Mouse (Mus musculus) MEL (cell line): Measurements from ENCODE around the gene Dhrs11. TPM values are rescaled to one million over a fixed set of nuclear protein-coding genes. Genes with fewer than 3 reads are reported as not detected.

Source experiments
- DNase-seq: peaks from one replicate; pipeline ENCODE4 v3.0.0; 2011; ENCODE audit warnings: low read depth, low spot score
- H3K27ac ChIP-seq: 2 replicates; pipeline ENCODE4 v1.5.1; 2012; ENCODE audit warnings: low read depth, mild to moderate bottlenecking, control low read depth, low read length, moderate library complexity; ENCODE audit not compliant: control insufficient read depth
- H3K27me3 ChIP-seq, 2 experiments: fragments of 150-350 bp in 1 of 2; sonication (generic) in 1 of 2; 2 replicates each; pipeline ENCODE4 v1.6.1; 2012; ENCODE audit warnings: low read length in 2 of 2, mild to moderate bottlenecking in 2 of 2, improper control_type of control experiment in 1 of 2, moderate library complexity in 1 of 2; ENCODE audit not compliant: insufficient read depth in 2 of 2, control insufficient read depth in 1 of 2
- H3K36me3 ChIP-seq, 2 experiments: 2 replicates each; pipeline ENCODE4 v1.6.1; 2012 to 2014; ENCODE audit warnings: low read length in 2 of 2, improper control_type of control experiment in 1 of 2, inconsistent platforms in 1 of 2, mild to moderate bottlenecking in 1 of 2; ENCODE audit not compliant: insufficient read depth in 2 of 2, control insufficient read depth in 1 of 2
- H3K4me1 ChIP-seq, 2 experiments: fragments of 150-350 bp in 1 of 2; sonication (generic) in 1 of 2; 2 replicates each; pipeline ENCODE4 v1.6.1; 2012; ENCODE audit warnings: low read length in 2 of 2, improper control_type of control experiment in 1 of 2, mild to moderate bottlenecking in 1 of 2; ENCODE audit not compliant: insufficient read depth in 2 of 2, control insufficient read depth in 1 of 2
- H3K4me3 ChIP-seq, 2 experiments: fragments of 150-350 bp in 1 of 2; sonication (generic) in 1 of 2; 2 replicates each; pipeline ENCODE4 v1.5.1; 2012; ENCODE audit warnings: low read depth in 2 of 2, low read length in 2 of 2, mild to moderate bottlenecking in 2 of 2, moderate library complexity in 2 of 2, control low read depth in 1 of 2, improper control_type of control experiment in 1 of 2; ENCODE audit not compliant: control insufficient read depth in 1 of 2, insufficient read depth in 1 of 2
- H3K79me2 ChIP-seq: 2 replicates; pipeline ENCODE4 v1.6.1; 2012; ENCODE audit warnings: mild to moderate bottlenecking, low read length, moderate library complexity; ENCODE audit not compliant: control insufficient read depth, poor library complexity, insufficient read depth
- H3K9ac ChIP-seq: 2 replicates; pipeline ENCODE4 v1.6.1; 2012; ENCODE audit warnings: low read depth, mild to moderate bottlenecking, control low read depth, low read length, moderate library complexity; ENCODE audit not compliant: control insufficient read depth, poor library complexity, severe bottlenecking
- H3K9me3 ChIP-seq: fragments of 150-350 bp; sonication (generic); replicated peaks from 2 replicates; pipeline ENCODE4 v1.6.1; 2012; ENCODE audit warnings: mild to moderate bottlenecking, low read length, improper control_type of control experiment, moderate library complexity; ENCODE audit not compliant: insufficient read depth
- BHLHE40 ChIP-seq: IDR thresholded peaks from 2 replicates; pipeline ENCODE4 v1.6.1; 2012; ENCODE audit warnings: low read depth, mild to moderate bottlenecking, inconsistent platforms, low read length, improper control_type of control experiment, borderline replicate concordance
- CHD2 ChIP-seq: IDR thresholded peaks from 2 replicates; pipeline ENCODE4 v1.6.1; 2011; ENCODE audit warnings: low read length, improper control_type of control experiment
- CTCF ChIP-seq, 3 experiments: IDR thresholded peaks in 2 of 3; conservative IDR thresholded peaks in 1 of 3; 2 replicates each; pipeline ENCODE4 v1.5.1; 2011 to 2012; ENCODE audit warnings: low read length in 3 of 3, low read depth in 2 of 3, mild to moderate bottlenecking in 2 of 3, improper control_type of control experiment in 1 of 3, inconsistent platforms in 1 of 3, mixed read lengths in 1 of 3, moderate library complexity in 1 of 3; ENCODE audit not compliant: control insufficient read depth in 1 of 3, insufficient read depth in 1 of 3, poor library complexity in 1 of 3, severe bottlenecking in 1 of 3
- ELF1 ChIP-seq: IDR thresholded peaks from 2 replicates; pipeline ENCODE4 v1.6.1; 2014; ENCODE audit warnings: low read depth, mild to moderate bottlenecking, inconsistent platforms, low read length, improper control_type of control experiment, moderate library complexity
- EP300 ChIP-seq, 2 experiments: IDR thresholded peaks; 2 replicates each; pipeline ENCODE4 v1.6.1; 2011; ENCODE audit warnings: improper control_type of control experiment in 2 of 2, low read length in 2 of 2, low read depth in 1 of 2, mild to moderate bottlenecking in 1 of 2
- ETS1 ChIP-seq: IDR thresholded peaks from 2 replicates; pipeline ENCODE4 v1.6.1; 2012; ENCODE audit warnings: low read depth, mild to moderate bottlenecking, inconsistent platforms, low read length, improper control_type of control experiment, moderate library complexity
- GATA1 ChIP-seq: IDR thresholded peaks from 2 replicates; pipeline ENCODE4 v1.6.1; 2011; ENCODE audit warnings: low read depth, low read length, improper control_type of control experiment
- HCFC1 ChIP-seq: IDR thresholded peaks from 2 replicates; pipeline ENCODE4 v1.6.1; 2012; ENCODE audit warnings: low read depth, mild to moderate bottlenecking, inconsistent platforms, low read length, improper control_type of control experiment, moderate library complexity
- JUND ChIP-seq: IDR thresholded peaks from 2 replicates; pipeline ENCODE4 v1.6.1; 2011; ENCODE audit warnings: low read depth, mild to moderate bottlenecking, improper control_type of control experiment, low read length
- KAT2A ChIP-seq: conservative IDR thresholded peaks from 2 replicates; pipeline ENCODE4 v1.6.1; 2012; ENCODE audit warnings: low read depth, low read length, improper control_type of control experiment, inconsistent platforms
- MAX ChIP-seq: IDR thresholded peaks from 2 replicates; pipeline ENCODE4 v1.6.1; 2011; ENCODE audit warnings: low read length, improper control_type of control experiment
- MAZ ChIP-seq: IDR thresholded peaks from 2 replicates; pipeline ENCODE4 v1.6.1; 2012; ENCODE audit warnings: low read depth, mild to moderate bottlenecking, inconsistent platforms, low read length, improper control_type of control experiment
- MEF2A ChIP-seq: IDR thresholded peaks from 2 replicates; pipeline ENCODE4 v1.6.1; 2014; ENCODE audit warnings: low read depth, mild to moderate bottlenecking, inconsistent platforms, low read length, improper control_type of control experiment; ENCODE audit not compliant: poor library complexity, insufficient replicate concordance, severe bottlenecking; ENCODE audit errors: extremely low read depth
- MXI1 ChIP-seq: IDR thresholded peaks from 2 replicates; pipeline ENCODE4 v1.6.1; 2011; ENCODE audit warnings: mild to moderate bottlenecking, low read depth, low read length, improper control_type of control experiment
- MYB ChIP-seq: IDR thresholded peaks from 2 replicates; pipeline ENCODE4 v1.6.1; 2011; ENCODE audit warnings: mild to moderate bottlenecking, low read depth, low read length, improper control_type of control experiment
- MYC ChIP-seq: IDR thresholded peaks from 2 replicates; pipeline ENCODE4 v1.6.1; 2011; ENCODE audit warnings: low read depth, mild to moderate bottlenecking, low read length, improper control_type of control experiment, moderate library complexity
- NELFE ChIP-seq: IDR thresholded peaks from 2 replicates; pipeline ENCODE4 v1.6.1; 2011; ENCODE audit warnings: low read depth, low read length, improper control_type of control experiment
- NRF1 ChIP-seq: IDR thresholded peaks from 2 replicates; pipeline ENCODE4 v1.6.1; 2014; ENCODE audit warnings: low read depth, mild to moderate bottlenecking, inconsistent platforms, low read length, improper control_type of control experiment, moderate library complexity; ENCODE audit not compliant: poor library complexity, insufficient read depth, severe bottlenecking
- POLR2A ChIP-seq, 2 experiments: IDR thresholded peaks; 2 replicates each; pipeline ENCODE4 v1.6.1; 2011 to 2012; ENCODE audit warnings: low read length in 2 of 2, mild to moderate bottlenecking in 2 of 2, control low read depth in 1 of 2, improper control_type of control experiment in 1 of 2, low read depth in 1 of 2, moderate library complexity in 1 of 2; ENCODE audit not compliant: control insufficient read depth in 1 of 2, insufficient read depth in 1 of 2, poor library complexity in 1 of 2
- POLR2AphosphoS2 ChIP-seq: IDR thresholded peaks from 2 replicates; pipeline ENCODE4 v1.6.1; 2011; ENCODE audit warnings: low read length, improper control_type of control experiment
- POLR2AphosphoS5 ChIP-seq: IDR thresholded peaks from 2 replicates; pipeline ENCODE4 v1.6.1; 2012; ENCODE audit warnings: low read depth, borderline replicate concordance, mild to moderate bottlenecking, inconsistent platforms, low read length, moderate library complexity, mixed read lengths
- RAD21 ChIP-seq: IDR thresholded peaks from 2 replicates; pipeline ENCODE4 v1.6.1; 2011; ENCODE audit warnings: mild to moderate bottlenecking, low read depth, low read length, improper control_type of control experiment
- RCOR1 ChIP-seq: IDR thresholded peaks from 2 replicates; pipeline ENCODE4 v1.6.1; 2012; ENCODE audit warnings: low read depth, mild to moderate bottlenecking, inconsistent platforms, low read length, improper control_type of control experiment
- SIN3A ChIP-seq: IDR thresholded peaks from 2 replicates; pipeline ENCODE4 v1.6.1; 2012; ENCODE audit warnings: low read length, improper control_type of control experiment, inconsistent platforms
- SMC3 ChIP-seq: IDR thresholded peaks from 2 replicates; pipeline ENCODE4 v1.6.1; 2011; ENCODE audit warnings: low read depth, low read length, improper control_type of control experiment
- TAL1 ChIP-seq: IDR thresholded peaks from 2 replicates; pipeline ENCODE4 v1.6.1; 2012; ENCODE audit warnings: mild to moderate bottlenecking, inconsistent platforms, low read length, moderate library complexity, mixed read lengths
- TBP ChIP-seq: IDR thresholded peaks from 2 replicates; pipeline ENCODE4 v1.8.0; 2011; ENCODE audit warnings: low read depth, low read length, improper control_type of control experiment
- TCF12 ChIP-seq: IDR thresholded peaks from 2 replicates; pipeline ENCODE4 v1.6.1; 2014; ENCODE audit warnings: low read depth, mild to moderate bottlenecking, inconsistent platforms, low read length, improper control_type of control experiment, moderate library complexity
- UBTF ChIP-seq: IDR thresholded peaks from 2 replicates; pipeline ENCODE4 v1.6.1; 2012; ENCODE audit warnings: low read depth, mild to moderate bottlenecking, inconsistent platforms, low read length, improper control_type of control experiment, moderate library complexity, borderline replicate concordance; ENCODE audit not compliant: insufficient read depth
- USF1 ChIP-seq: IDR thresholded peaks from 2 replicates; pipeline ENCODE4 v1.6.1; 2014; ENCODE audit warnings: low read depth, mild to moderate bottlenecking, inconsistent platforms, low read length, improper control_type of control experiment, moderate library complexity
- USF2 ChIP-seq, 2 experiments: IDR thresholded peaks; 2 replicates each; pipeline ENCODE4 v1.6.1; 2011 to 2012; ENCODE audit warnings: improper control_type of control experiment in 2 of 2, low read length in 2 of 2, borderline replicate concordance in 1 of 2, inconsistent platforms in 1 of 2, low read depth in 1 of 2, mild to moderate bottlenecking in 1 of 2; ENCODE audit not compliant: insufficient read depth in 1 of 2
- ZKSCAN1 ChIP-seq: IDR thresholded peaks from 2 replicates; pipeline ENCODE4 v1.6.1; 2012; ENCODE audit warnings: low read depth, mild to moderate bottlenecking, inconsistent platforms, low read length, improper control_type of control experiment, moderate library complexity
- ZMIZ1 ChIP-seq: IDR thresholded peaks from 2 replicates; pipeline ENCODE4 v1.6.1; 2012; ENCODE audit warnings: low read depth, mild to moderate bottlenecking, inconsistent platforms, low read length, improper control_type of control experiment, moderate library complexity
- ZNF384 ChIP-seq: IDR thresholded peaks from 2 replicates; pipeline ENCODE4 v1.6.1; 2012; ENCODE audit warnings: low read depth, mild to moderate bottlenecking, inconsistent platforms, low read length, improper control_type of control experiment
- polyA plus RNA-seq, 2 experiments: library from polyadenylated mRNA; stranded (reverse) in 1 of 2; unstranded in 1 of 2; fragments of >175 nt in 1 of 2; fragments of >200 nt in 1 of 2; gene quantifications; 2 replicates each; pipeline versions ENCODE4 v1.2.1 to v1.2.4; 2012; ENCODE audit warnings: low replicate concordance in 2 of 2, low read depth in 1 of 2; ENCODE audit not compliant: insufficient read length in 2 of 2, insufficient read depth in 1 of 2, missing spikeins in 1 of 2
- total RNA-seq: library from RNA; depleted of rRNA; stranded (reverse); fragments of 300-350 nt; gene quantifications from 2 replicates; pipeline ENCODE4 v1.2.3, GENCODE M21; 2012; rRNA removed

Gene Dhrs11
- total RNA-seq (29.4 and 36.6 TPM in 2 replicates), polyA plus RNA-seq (10 to 100 TPM in 1 of 2 experiments, not detected in 1; 37.7 TPM)

DNA sequence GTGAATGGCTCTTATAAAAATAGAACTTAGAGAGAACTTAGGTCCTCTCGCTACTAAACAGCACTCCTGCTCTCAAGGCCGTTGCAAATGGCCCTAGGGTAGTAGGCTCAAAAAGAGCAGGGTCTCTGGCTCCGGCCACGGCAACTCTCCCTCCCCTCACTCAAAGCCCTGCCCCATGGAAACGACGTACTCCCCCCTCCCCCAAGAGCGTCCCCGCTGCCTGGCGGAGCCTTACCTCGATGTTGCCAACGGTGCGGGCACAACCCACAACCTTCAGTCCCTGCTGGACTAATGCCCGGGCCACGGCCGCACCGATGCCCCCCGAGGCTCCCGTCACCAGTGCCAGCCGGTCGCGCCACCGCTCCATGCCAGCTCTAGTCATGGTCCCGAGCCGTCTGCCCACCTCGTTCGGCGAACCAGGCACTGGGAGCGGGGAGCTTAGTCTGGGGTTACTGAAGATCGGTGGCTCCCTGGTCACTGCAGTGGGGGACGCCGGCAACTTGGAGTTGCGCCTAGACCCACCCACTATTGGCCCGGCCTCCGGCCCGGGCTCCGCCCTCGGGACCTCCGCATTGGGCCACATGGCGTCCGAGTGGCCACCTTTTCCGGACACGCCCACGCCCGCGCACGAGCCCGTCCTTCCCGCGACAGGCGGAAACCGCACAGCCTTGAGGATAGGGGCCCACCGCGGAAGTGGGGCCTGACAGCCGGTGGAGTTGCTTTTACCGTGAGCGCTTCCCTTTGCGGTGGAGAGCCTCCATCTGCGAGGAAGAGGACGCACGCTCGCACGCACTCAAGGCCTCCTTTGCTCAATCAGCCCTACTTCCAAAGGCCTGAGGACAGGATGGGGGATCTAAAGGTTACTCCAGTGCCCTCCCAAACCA, at the start of gene Dhrs11:
Gene Dhrs11 (minus strand): TSS at position 479 of the 884 bp plus-strand sequence.
- H3K4me1 ChIP-seq = peaks cover 14 to 44% of the 10 kb centered on the region in 2 experiments
- H3K9ac ChIP-seq = peak within 1 kb of the TSS; percentile 95
- peak within 1 kb of the TSS; percentile 91 to 95 for H3K4me3 ChIP-seq
- peaks cover 31% of the 10 kb centered on the region for H3K79me2 ChIP-seq
- peaks cover 16 to 44% of the 10 kb centered on the region in 2 experiments for H3K36me3 ChIP-seq
- no peaks in the 10 kb centered on the region for H3K9me3 ChIP-seq
- peak within 1 kb of the TSS; percentile 98 for H3K27ac ChIP-seq
- H3K27me3 ChIP-seq = no peaks in the 10 kb centered on the region
- DNase-seq = peak; percentile 97
- peak; percentile 76 for TF ChIP-seq TBP
- TF ChIP-seq ETS1 = peak; percentile 69; the same call in 1 of the 2 replicates
- TF ChIP-seq CHD2 = peak; percentile 58; the same call in 1 of the 2 replicates
- 0 out of 2 replicates have a peak, but pooled peaks have one; percentile 20 for TF ChIP-seq UBTF
- peak; percentile 81 for TF ChIP-seq NELFE
- peak; percentile 59 to 97; a peak in 3 of 4 replicates for TF ChIP-seq POLR2A (IDR thresholded peaks at IDR 0.05; ENCODE audit: control insufficient read depth in 1 of 2, insufficient read depth in 1 of 2, low read depth in 1 of 2, low read length in 2 of 2, poor library complexity in 1 of 2)
- TF ChIP-seq MXI1 = peak; percentile 85
- TF ChIP-seq JUND = no peak
- TF ChIP-seq RCOR1 = no peak
- peak; percentile 71 for TF ChIP-seq BHLHE40
- TF ChIP-seq SMC3 = no peak; the same call in 1 of the 2 replicates
- TF ChIP-seq POLR2AphosphoS5 = no peak; the same call in 1 of the 2 replicates
- TF ChIP-seq CTCF (IDR thresholded peaks at IDR 0.05 in 2 of 3, conservative IDR thresholded peaks at IDR 0.05 in 1 of 3; ENCODE audit: control insufficient read depth in 1 of 3, insufficient read depth in 1 of 3, low read depth in 2 of 3, low read length in 3 of 3, poor library complexity in 1 of 3, severe bottlenecking in 1 of 3) = no peak
- TF ChIP-seq ZKSCAN1 = no peak
- no peak for TF ChIP-seq ZNF384
- TF ChIP-seq HCFC1 = peak; percentile 83
- TF ChIP-seq MEF2A = no peak
- peak; percentile 96 for TF ChIP-seq ELF1
- peak; percentile 76 for TF ChIP-seq MAZ
- TF ChIP-seq RAD21 = no peak
- TF ChIP-seq MYC = peak; percentile 77; the same call in 1 of the 2 replicates
- TF ChIP-seq EP300 (IDR thresholded peaks at IDR 0.05; ENCODE audit: low read depth in 1 of 2, low read length in 2 of 2) = peak in 1 of 2 experiments; percentile 59; a peak in 3 of 4 replicates
- TF ChIP-seq USF2 (IDR thresholded peaks at IDR 0.05; ENCODE audit: borderline replicate concordance in 1 of 2, insufficient read depth in 1 of 2, low read depth in 1 of 2, low read length in 2 of 2) = no peak
- TF ChIP-seq NRF1 = peak; percentile 60
- TF ChIP-seq MAX = peak; percentile 87
- TF ChIP-seq KAT2A = no peak; the same call in 1 of the 2 replicates
- no peak for TF ChIP-seq TAL1
- peak; percentile 46; the same call in 1 of the 2 replicates for TF ChIP-seq TCF12
- TF ChIP-seq POLR2AphosphoS2 = peak; percentile 96
- peak; percentile 85; the same call in 1 of the 2 replicates for TF ChIP-seq SIN3A
- peak; percentile 81 for TF ChIP-seq USF1
- TF ChIP-seq GATA1 = no peak
- TF ChIP-seq ZMIZ1 = peak; percentile 97
- TF ChIP-seq MYB = no peak
